Mouse (Mus musculus) lung, adult 2 months (tissue): Measurements from ENCODE around the gene Apex1. TPM values are rescaled to one million over a fixed set of nuclear protein-coding genes. Genes with fewer than 3 reads are reported as not detected.
"Not testable (repeated sequence)": the region's sequence is repeated elsewhere in the genome, so short reads cannot be mapped to it uniquely, and the experiment has no call there.

Experiments
- DNase-seq: peaks from one replicate; pipeline ENCODE4 v3.0.0; 2022
- H3K4me1 ChIP-seq: fragments of 200-500 bp; 2 replicates; pipeline ENCODE4 v1.6.1; 2011; ENCODE audit warnings: low read length; ENCODE audit not compliant: control insufficient read depth, insufficient read depth
- H3K4me3 ChIP-seq: fragments of 200-500 bp; replicated peaks from 2 replicates; pipeline ENCODE3; 2011; ENCODE audit warnings: low read depth, mild to moderate bottlenecking, control low read depth, low read length; ENCODE audit errors: extremely low read depth
- CTCF ChIP-seq: fragments of 200-500 bp; IDR thresholded peaks from 2 replicates; pipeline ENCODE4 v1.5.1; 2011; ENCODE audit warnings: mild to moderate bottlenecking, low read length, control low read depth; ENCODE audit not compliant: insufficient read depth
- POLR2A ChIP-seq: fragments of 200-500 bp; IDR thresholded peaks from 2 replicates; pipeline ENCODE4 v1.6.1; 2011; ENCODE audit warnings: low read depth, mild to moderate bottlenecking, control low read depth, low read length, borderline replicate concordance; ENCODE audit errors: extremely low read depth
- WGBS: fragments of 180-500 bp; shearing (Covaris S2); methylation state at CpG from one replicate; pipeline ENCODE4 v1.1.7; 2018; 5-methylcytosine and 5-hydroxymethylcytosine counted together
- polyA plus RNA-seq: library from polyadenylated mRNA; depleted of rRNA; stranded (reverse); fragments of >200 nt; gene quantifications from 2 replicates; pipeline ENCODE4 v1.2.3, GENCODE M21; 2012; rRNA removed

Gene Apex1
- polyA plus RNA-seq, 1 experiment = 23.2 TPM

DNA sequence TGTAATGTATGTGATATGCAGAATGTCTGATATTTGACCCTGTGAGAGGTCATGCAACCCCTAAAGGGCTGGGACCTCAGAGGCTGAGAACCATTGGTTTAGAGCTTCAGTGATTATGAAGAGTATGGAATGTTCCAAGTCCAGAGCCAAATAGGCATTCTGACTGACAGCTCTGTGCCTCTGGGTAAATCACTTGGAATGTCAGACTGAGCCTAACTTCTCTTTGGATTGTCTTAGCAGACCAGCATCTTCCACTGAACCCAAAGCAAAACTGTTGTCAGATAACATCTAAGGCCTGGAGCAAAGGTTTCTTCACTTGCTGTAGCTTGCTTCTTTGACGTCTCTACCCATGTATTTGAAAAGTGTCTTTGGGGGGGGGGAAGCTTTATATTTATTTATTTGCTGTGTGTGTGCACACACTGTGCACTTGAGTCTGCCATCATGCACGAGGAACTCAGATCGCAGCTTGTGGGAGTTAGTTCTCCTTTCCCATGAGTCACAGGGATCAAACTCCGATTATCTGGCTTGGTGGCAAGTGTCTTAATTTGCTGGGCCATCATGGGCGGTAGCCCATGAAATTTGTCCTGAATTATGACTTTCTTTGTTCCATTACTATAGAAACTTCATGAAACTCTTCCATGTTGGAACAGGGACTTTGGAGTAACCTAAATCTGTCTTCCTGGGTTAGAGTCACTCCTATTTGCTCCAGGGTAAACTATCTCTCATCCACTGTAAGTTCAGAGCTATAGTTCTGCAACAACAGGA is 43.6 kb downstream of the Apex1 start:
- Histone ChIP-seq H3K4me1 (no peaks in the 10 kb centered on the region; the same call in 1 of the 2 replicates), H3K4me3 (no peak overlapping the region)
- 87% methylated on average over 5 of the region's 5 CpGs for WGBS
- TF ChIP-seq CTCF = no peak
- no peak for TF ChIP-seq POLR2A
- DNase-seq = no peak

- no peak for DNase-seq
- H3K4me3 ChIP-seq = no peak overlapping the region
- WGBS = 19% methylated on average over 1 of the region's 1 CpGs
- no peaks in the 10 kb centered on the region; the same call in 1 of the 2 replicates for H3K4me1 ChIP-seq
- no peak for TF ChIP-seq CTCF
- no peak for TF ChIP-seq POLR2A
These were observed 44.3 kb downstream of the Apex1 start for GRCm38 (mm10) chr14:50969041-50969440.

DNA sequence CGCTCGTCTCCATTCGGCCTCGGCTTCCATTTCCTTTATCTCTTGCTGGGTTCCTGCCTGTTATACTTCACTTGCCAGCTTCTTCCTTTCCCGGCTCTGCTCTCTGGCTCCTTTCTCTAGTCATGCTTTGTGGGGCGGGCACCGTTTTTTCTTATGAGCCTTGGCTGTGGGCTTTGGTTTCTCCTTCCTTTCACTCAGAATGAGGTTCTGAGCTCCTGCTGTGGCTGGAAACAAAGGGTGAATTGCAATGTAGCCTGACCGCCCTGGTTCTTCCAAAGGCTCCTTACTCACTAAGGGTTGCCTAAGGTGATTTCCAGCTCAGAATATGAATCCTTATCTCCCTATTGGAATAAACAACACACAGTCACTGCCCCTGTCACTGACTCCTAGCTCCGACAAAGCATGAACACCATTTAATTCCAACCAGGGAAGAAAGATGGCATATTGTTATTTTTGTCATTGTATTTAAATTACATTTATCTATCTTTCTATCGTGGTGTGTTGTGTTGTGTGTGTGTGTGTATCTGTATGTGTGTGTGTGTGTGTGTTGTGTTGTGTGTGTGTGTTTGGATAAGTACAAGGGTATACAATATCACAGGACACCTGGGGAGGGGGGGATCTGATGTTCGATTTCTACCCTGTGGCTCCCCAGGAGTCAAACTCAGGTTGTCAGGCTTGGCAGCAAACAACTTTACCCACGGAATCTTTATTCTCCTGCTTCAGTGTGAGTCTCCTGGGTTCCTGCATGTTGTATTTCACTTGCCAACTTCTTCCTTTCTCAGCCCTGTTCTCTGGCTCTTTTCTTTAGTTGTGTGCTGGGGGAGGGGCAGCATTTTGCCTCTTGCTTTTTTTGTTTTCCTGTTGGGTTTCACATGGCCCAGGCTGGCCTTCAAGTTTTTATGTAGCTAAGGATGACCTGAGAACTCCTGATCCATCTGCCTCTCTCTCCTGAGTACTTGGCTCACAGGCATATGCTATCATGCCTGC is 45.1 kb downstream of the Apex1 start:
- TF ChIP-seq POLR2A = no peak
- TF ChIP-seq CTCF = no peak
- H3K4me1 ChIP-seq = no peaks in the 10 kb centered on the region; the same call in 1 of the 2 replicates
- no peak overlapping the region for H3K4me3 ChIP-seq
- WGBS = 28% methylated on average over 12 of the region's 12 CpGs
- no peak for DNase-seq

GRCm38 (mm10) chr14:50970822-50971221 is 46.1 kb downstream of the Apex1 start:
- H3K4me3 ChIP-seq = no peak overlapping the region
- H3K4me1 ChIP-seq = no peaks in the 10 kb centered on the region; the same call in 1 of the 2 replicates
- WGBS = 35% methylated on average over 1 of the region's 1 CpGs
- TF ChIP-seq CTCF (no peak), POLR2A (no peak)
- DNase-seq = no peak

GRCm38 (mm10) chr14:50973054-50973453 is 48.3 kb downstream of the Apex1 start:
- not testable (repeated sequence) for H3K4me1 ChIP-seq, DNase-seq, H3K4me3 ChIP-seq
- 91% methylated on average over 5 of the region's 5 CpGs for WGBS

- 45% methylated on average over 4 of the region's 4 CpGs for WGBS
- H3K4me3 ChIP-seq = no peak overlapping the region
- DNase-seq = no peak
- H3K4me1 ChIP-seq = peaks cover 4% of the 10 kb centered on the region; the same call in 1 of the 2 replicates
- TF ChIP-seq POLR2A = no peak
- no peak for TF ChIP-seq CTCF
These were observed 48.9 kb downstream of the Apex1 start for GRCm38 (mm10) chr14:50973700-50974099.

GRCm38 (mm10) chr14:50975001-50975400 is 50.2 kb downstream of the Apex1 start:
- no peak for TF ChIP-seq POLR2A
- TF ChIP-seq CTCF = no peak
- 69% methylated on average over 5 of the region's 5 CpGs for WGBS
- Histone ChIP-seq H3K4me1 (peaks cover 6% of the 10 kb centered on the region; the same call in 1 of the 2 replicates), H3K4me3 (no peak overlapping the region)
- no peak for DNase-seq

DNA sequence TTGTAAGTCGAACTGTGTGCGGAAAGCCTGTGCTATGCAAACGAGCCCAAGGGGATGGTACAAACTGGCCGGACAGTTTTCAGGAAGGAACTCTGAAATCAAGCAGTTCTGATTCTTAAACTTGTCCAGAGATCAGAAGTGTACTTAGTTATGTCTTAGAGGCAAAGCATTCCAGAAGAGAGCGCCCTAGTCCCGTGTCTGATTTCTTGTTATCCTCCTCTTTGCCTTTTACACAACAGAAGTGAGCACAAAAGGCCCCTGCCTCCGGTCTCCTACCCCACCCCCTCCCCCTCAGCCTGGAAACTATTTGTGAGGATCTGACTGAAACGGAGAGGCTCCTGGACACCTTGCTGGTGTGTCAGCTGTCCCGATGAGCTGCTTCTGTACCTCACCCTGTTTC is 51.9 kb downstream of the Apex1 start:
- TF ChIP-seq CTCF (no peak), POLR2A (no peak)
- WGBS = 16% methylated on average over 9 of the region's 9 CpGs

More for the DNA sequence above, 51.9 kb downstream of the Apex1 start:
- Histone ChIP-seq H3K4me3 (no peak overlapping the region), H3K4me1 (peaks cover 6% of the 10 kb centered on the region; the same call in 1 of the 2 replicates)
- DNase-seq = no peak

Other genes with a start within 250 kb of the Apex1 start
- gene Olfr747, start 231.8 kb upstream of the Apex1 start, polyA plus RNA-seq = not detected in 2 replicates
- not detected in 2 replicates for gene Olfr748, start 217.6 kb upstream of the Apex1 start, polyA plus RNA-seq
- gene Olfr749, start 179.9 kb upstream of the Apex1 start, polyA plus RNA-seq = not detected in 2 replicates
- 22.4 and 32.2 TPM in 2 replicates for gene Ttc5, start 139.4 kb upstream of the Apex1 start, polyA plus RNA-seq
- gene Ccnb1ip1, start 117.2 kb upstream of the Apex1 start, polyA plus RNA-seq = not detected in 2 replicates
- gene Parp2, start 117.1 kb upstream of the Apex1 start, polyA plus RNA-seq = 9.6 and 17.4 TPM in 2 replicates
- 28.1 and 28.6 TPM in 2 replicates for gene Tep1, start 54.4 kb upstream of the Apex1 start, polyA plus RNA-seq
- 1.4 and 3.7 TPM in 2 replicates for gene Klhl33, start 27.5 kb upstream of the Apex1 start, polyA plus RNA-seq
- gene Osgep, start 75 bp upstream of the Apex1 start, polyA plus RNA-seq = 104 and 122 TPM in 2 replicates
- gene Pip4p1, start 5.9 kb downstream of the Apex1 start, polyA plus RNA-seq = 99.1 and 111 TPM in 2 replicates
- 35.3 and 37.0 TPM in 2 replicates for gene Pnp, start 6.1 kb downstream of the Apex1 start, polyA plus RNA-seq
- 20.3 and 46.2 TPM in 2 replicates for gene Gm49342, start 19.5 kb downstream of the Apex1 start, polyA plus RNA-seq
- gene Pnp2, start 31.0 kb downstream of the Apex1 start, polyA plus RNA-seq = 0.97 and 1.1 TPM in 2 replicates
- gene Rnase10, start 82.8 kb downstream of the Apex1 start, polyA plus RNA-seq = 0.14 TPM in 1 of 2 replicates, not detected in the other
- gene Rnase9, start 116.9 kb downstream of the Apex1 start, polyA plus RNA-seq = not detected in 2 replicates
- gene Rnase11, start 125.2 kb downstream of the Apex1 start, polyA plus RNA-seq = not detected in 2 replicates
- not detected in 2 replicates for gene Rnase12, start 132.7 kb downstream of the Apex1 start, polyA plus RNA-seq
- 3.1 and 3.6 TPM in 2 replicates for gene Olfr750, start 149.5 kb downstream of the Apex1 start, polyA plus RNA-seq
- 581 and 650 TPM in 2 replicates for gene Rnase4, start 166.1 kb downstream of the Apex1 start, polyA plus RNA-seq
- 61.7 and 72.5 TPM in 2 replicates for gene Ang, start 166.2 kb downstream of the Apex1 start, polyA plus RNA-seq
- gene Eddm3b, start 189.5 kb downstream of the Apex1 start, polyA plus RNA-seq = 0.08 TPM in 1 of 2 replicates, not detected in the other
- gene Rnase6, start 198.9 kb downstream of the Apex1 start, polyA plus RNA-seq = 12.1 and 19.2 TPM in 2 replicates
- 3.7 and 4.8 TPM in 2 replicates for gene Rnase1, start 221.8 kb downstream of the Apex1 start, polyA plus RNA-seq
- 0.40 TPM in 1 of 2 replicates, not detected in the other for gene Rnase2b, start 237.3 kb downstream of the Apex1 start, polyA plus RNA-seq